Mouse (Mus musculus) NIH3T3 (cell line): ENCODE measurements at regions not wholly inside any gene's neighbourhood (a gene's known extent, or its start where the extent isn't known, plus 50 kb on each side); places are given as distances from the start of the nearest gene placed in this dataset.
"Not testable (repeated sequence)": the region's sequence is repeated elsewhere in the genome, so short reads cannot be mapped to it uniquely, and the experiment has no call there.

ENCODE experiments used
- DNase-seq: peaks from one replicate; pipeline ENCODE4 v3.0.0-alpha.2; 2012; ENCODE audit warnings: low read depth

DNA sequence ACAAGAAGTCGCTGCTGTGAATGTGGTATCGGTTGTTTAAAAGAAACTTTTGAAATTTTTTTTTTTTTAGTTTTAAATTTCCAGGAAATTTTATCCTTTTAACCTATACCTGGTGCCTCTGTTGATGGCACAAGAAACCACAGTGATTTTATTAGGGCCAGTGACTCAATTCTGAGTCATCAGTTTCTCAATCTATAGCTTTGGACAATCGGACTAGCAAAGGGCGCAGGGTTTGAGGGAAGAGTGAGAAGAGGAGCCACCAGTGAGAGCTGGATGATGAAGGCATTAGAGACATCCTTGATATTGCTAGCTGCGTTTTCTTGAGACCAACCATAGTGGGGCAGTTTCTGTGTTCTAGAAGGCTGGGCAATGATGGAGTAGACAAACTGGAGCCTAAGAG, 55.4 kb upstream of the Il33 start:
- DNase-seq, result peak; percentile 36

DNA sequence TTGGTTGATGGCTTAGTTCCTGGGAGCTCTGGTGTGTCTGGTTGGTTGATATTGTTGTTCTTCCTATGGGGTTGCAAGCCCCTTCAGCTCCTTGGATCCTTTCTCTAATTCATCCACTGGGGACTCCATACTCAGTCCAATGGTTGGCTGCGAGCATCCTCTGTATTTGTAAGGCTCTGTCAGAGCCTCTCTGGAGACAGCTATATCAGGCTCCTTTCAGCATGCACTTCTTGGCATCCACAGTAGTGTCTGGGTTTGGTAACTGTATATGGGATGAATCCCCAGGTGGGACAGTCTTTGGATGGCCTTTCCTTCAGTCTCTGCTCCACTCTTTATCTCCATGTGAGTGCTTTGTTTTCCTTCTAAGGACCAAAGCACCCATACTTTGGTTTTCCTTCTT, 55.9 kb upstream of the Ranbp6 start:
- DNase-seq, result not testable (repeated sequence)

DNA sequence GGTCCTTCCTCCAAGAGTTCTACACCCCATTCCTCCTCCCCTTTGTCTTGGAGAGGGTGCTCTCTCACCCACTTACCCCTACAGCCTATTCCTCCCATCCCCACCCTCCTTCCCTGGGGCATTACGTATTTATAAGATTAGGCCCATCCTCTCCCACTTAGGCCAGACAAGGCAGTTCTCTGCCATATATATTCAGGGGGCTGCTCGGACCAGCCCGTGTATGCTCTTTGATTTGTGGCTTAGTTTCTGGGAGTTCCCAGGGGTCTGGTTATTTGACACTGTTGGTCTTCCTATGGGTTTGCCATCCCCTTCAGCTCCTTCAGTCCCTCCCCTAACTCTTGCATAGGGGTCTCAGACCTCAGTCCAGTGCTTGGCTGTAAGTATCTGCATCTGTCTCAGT, 54.0 kb upstream of the Ranbp6 start:
- no peak for DNase-seq

DNA sequence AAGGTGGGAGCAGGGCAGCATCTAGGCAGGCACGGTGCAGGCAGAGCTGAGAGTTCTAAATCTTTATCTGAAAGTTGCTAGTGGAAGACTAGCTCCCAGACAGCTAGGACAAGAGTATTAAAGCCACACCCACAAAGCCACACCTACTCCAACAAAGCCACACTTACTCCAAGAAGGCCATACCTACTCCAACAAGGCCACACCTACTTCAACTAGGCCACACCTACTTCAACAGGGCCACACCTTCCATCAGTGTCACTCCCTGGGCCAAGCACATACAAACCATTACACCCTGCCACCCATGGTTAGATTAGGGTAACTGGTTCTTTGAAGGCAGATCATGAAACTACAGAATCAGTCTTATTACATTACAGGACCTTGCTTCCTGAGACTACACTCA, 52.4 kb upstream of the Ranbp6 start:
- DNase-seq, result no peak

DNA sequence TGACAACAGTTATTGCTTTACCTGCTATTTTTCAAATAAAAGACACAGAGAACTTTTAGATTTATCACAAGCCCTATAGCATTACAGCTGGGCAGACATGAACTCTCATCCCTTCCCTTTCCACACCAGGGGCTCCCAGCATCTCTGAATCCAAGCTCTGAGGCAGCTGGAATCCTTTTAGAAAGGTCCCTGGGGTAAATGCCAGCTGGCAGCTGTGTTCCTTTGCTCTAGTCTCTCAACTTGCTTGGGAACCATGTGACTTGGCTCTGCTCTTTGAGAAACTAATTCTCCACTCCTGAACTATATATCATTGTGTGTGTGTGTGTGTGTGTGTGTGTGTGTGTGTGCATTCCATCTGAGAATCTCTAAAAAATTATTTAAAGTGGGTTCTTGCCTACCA, 50.0 kb upstream of the Ranbp6 start:
- peak; percentile 81 for DNase-seq
